Mouse (Mus musculus) erythroid progenitor cell, adult 5-6 weeks (primary cell): ENCODE measurements around the gene Hectd4. TPM values are rescaled to one million over a fixed set of nuclear protein-coding genes. Genes with fewer than 3 reads are reported as not detected.
"Not testable (repeated sequence)": the region's sequence is repeated elsewhere in the genome, so short reads cannot be mapped to it uniquely, and the experiment has no call there.

Experiments used
- ATAC-seq: replicated peaks from 2 replicates; pipeline ENCODE4 v1.8.0; 2016; ENCODE audit warnings: moderate number of reproducible peaks, mild to moderate bottlenecking, moderate TSS enrichment, inconsistent platforms; ENCODE audit not compliant: poor library complexity, low FRiP score, severe bottlenecking
- total RNA-seq, 2 experiments: library from RNA; stranded (forward) in 1 of 2; stranded (reverse) in 1 of 2; fragments of 150-400 nt in 1 of 2; fragments of 186-747, 209-891 nt in 1 of 2; gene quantifications; 2 replicates each; pipeline versions ENCODE4 v1.2.3 to v1.2.4; 2015 to 2017; ENCODE audit warnings: low replicate concordance in 2 of 2

The Hectd4 gene
- total RNA-seq, 2 experiments from 2014 or later: 214 to 286 TPM

DNA sequence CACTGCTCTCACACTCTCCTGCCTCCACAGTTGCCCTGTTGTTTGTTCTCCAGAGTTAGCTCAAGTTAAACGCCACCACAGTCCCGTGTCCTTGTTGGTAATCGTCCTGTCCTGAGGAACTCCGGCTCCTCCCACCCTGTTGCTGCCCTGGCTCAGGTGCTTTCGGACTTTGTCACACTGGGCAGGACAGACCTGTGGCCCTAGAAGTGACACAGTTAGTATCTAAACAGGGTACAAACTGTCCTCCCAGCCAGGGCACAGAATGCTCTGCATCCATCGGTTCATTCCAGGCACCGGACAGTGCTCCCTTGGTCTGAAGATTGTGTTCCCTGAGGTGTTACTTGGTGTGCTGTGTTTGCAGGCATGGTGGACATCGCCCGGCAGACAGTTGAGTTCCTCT, 114.0 kb downstream of the Hectd4 start:
- ATAC-seq: no peak

DNA sequence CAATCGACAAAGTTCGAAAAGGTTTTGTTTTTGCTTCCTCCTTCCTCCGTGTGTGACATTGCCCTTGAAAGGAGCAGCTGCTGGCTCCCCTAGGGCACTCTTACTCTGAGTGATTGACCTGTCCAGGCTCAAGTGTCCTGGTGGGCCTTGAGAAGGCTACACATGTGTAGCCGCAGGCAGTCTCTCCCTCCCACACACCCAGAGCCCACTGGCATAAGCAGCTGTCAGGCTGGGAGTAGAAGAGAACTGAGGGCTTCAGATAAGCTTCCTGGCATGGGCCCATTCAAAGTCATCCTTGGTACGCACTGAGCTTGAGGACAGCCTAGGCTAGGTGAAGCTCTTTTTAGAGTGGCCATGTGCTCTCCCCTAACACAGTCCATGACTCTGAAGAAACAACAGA, 114.4 kb downstream of the Hectd4 start:
- no peak for ATAC-seq

DNA sequence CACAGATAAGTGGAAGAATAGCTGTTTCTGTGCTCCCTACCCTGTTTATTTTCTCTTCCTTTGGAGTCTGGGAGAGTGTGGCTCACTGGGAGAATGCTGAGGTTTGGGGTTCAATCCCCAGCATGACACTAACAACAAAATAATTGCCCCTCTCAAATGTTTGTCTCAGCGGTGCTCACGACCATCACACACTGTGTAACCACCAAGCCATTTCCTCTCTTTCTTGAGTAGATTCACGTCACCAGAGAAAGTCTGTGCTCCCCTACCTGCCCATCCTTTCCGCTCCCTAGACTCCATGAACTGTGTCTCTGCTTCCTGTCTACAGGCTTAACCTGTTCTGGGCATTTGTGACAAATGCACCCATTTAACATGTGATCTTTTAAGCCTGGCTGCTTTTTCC, 115.4 kb downstream of the Hectd4 start:
- ATAC-seq: no peak

DNA sequence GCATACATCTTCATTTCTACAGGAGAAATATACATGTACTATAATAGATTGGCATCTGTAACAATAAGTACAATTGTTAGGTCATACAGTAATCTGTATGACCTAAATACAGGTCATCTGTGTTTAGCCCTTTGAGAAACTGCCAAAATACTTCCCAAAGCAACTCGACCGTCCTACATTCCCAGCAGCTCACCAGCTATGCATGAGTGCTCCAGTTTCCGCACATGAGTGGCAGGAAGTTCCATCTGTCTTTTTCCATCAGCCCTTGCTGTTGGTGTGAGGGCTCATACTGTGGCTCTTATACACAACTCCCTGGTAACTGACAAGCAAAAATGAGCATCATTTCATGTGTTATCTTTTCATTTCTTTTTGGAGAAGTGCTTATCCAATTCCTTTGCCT, 116.0 kb downstream of the Hectd4 start:
- ATAC-seq: no peak

DNA sequence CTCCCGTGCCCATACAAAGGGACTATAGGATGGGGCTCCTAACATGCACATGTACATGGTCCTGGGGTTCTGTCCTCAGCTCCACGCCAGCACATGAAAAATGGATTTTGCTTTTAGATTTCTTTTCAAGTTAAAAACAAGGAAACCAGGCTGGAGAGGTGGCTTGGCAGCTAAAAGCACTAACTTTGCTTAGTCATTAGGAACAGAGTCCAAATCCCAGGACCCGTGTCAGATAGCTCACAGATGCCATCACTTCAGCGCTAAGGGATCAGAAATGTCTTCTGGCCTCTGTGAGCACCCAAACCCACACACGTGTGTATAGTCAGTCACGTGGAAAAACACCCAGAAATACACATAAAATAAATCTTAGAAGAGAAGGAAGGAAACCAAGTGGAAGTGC, 116.8 kb downstream of the Hectd4 start:
- ATAC-seq: no peak

DNA sequence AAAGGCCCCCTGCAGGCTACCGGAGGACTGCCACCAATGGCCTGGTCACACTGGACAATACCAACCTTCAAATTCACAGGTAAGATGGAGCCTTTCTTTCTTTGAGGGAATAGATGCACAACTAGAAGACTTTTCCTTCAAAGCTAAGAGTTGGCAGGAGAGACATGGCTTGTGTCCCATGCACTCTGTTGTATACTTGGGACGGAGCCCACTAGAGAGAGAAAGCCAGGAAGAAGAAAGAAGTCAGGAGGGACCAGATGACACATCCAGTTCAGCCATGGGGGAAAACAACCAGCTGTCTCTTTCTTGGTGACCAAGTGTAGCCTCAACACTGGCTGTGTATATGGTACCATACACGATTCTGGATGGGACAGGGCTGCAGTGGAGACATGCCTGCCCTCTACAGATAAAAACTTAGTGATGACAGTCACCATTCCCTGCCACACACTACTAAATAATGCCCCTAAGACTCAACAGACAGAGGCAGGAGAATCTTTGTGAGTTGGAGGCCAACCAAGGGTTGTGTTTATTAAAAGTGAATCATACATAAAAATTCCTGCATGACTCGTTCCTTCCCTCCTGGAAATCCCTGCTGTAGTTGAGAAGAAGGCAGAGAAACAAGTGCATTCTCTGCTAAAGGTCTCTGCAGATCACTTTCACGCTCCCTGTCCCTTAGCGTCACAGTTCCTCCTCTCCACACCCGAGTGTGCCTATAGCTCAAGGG, 119.7 kb downstream of the Hectd4 start:
- no peak for ATAC-seq

DNA sequence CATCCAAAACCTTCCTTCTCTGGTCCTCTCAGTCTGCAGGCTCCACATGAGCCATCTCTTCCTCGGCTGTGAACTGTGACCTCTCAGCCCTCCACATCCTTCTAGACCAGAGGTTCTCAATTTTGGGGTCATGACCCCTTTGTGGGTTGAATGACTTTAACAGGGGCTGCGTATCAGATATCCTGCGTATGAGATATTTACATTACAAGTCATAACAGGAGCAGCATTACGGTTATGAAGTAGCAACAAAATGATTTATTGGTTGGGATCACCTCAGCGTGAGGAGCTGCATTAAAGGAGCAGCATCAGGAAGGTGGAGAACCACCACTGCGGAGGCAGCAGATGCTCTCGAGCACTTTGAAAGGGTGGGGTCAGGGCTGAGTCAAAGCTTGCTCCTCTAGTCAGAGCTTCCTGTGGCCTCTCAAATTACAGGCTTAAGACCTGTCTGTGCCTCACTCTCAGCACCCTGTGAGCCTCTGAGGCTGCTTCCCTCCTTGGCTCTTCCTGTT, 121.0 kb downstream of the Hectd4 start:
- ATAC-seq: no peak

DNA sequence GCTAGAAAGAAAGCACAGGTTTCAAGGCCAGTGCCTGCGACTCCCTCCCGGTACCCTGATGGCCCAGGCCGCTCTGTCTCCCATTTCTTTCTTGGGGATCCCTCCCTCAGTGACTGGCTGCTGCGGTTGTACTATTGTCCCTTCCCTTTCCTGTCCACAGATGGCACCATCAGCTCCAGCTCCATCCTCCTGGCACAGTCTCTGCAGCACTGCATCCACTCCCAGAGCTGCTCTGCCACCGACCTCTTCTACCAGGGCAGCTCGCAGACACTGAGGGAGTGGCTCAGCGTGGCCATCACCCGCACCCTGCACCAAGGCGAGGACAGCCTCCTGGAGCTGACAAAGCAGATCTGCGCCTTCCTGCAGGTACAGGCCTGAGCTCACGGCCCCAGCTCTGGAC, 122.5 kb downstream of the Hectd4 start:
- no peak for ATAC-seq

DNA sequence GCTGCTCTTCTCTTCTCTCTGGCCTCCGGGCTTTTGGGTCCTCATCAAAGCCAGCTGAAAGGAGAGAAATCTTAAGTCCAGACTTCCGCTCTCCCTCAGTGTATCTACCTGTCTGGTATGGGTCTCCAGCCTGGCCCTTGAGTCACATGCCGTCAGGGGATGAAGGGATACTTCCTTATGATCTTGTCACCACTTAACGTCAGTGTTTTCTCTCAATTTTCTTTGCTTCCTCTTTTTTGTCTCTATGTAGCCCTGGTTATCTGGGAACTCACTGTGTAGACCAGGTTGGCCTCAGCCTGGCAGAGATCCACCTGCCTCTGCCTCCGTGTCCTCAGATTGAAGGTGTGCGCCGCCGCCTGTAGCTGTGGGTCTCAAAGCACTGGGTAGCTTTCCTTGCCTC, 124.0 kb downstream of the Hectd4 start:
- ATAC-seq: no peak

DNA sequence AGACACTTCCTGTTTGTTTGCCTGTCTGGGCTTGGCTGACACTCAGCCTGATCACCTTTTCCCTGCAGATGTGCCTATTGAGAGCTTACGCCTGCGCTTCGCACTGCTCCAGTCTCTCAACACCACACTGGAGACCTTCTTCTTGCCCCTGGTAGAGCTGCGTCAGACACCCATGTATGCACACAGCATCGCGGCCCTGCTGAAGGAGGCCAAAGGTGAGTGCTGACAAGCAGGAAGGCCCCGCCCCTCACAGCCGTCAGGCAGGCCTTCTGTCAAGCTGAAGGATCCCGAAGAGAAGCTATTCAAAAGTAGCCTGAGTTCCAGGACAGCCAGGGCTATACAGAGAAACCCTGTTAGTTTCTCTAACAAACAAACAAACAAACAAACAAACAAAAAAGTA, 139.2 kb downstream of the Hectd4 start:
- ATAC-seq: no peak

DNA sequence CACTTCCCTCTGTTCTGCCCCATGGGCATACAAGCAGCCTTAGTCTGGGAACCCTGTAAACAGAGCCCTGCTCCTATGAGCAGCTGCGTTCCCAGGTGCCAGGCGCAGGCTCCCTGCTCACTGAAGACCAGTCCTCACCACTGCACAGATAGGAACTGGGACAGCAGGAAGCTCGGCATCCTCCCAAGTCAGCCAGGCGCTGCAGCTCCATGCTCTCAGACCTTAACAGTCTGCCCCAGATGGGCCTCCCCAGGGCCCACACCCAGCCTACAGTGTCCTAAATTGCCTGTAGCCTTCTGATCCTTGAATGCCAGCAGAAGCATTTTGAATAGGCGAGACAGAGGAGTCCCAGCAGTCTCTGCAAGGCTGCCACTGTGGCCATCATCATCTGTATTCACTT, 141.7 kb downstream of the Hectd4 start:
- no peak for ATAC-seq

DNA sequence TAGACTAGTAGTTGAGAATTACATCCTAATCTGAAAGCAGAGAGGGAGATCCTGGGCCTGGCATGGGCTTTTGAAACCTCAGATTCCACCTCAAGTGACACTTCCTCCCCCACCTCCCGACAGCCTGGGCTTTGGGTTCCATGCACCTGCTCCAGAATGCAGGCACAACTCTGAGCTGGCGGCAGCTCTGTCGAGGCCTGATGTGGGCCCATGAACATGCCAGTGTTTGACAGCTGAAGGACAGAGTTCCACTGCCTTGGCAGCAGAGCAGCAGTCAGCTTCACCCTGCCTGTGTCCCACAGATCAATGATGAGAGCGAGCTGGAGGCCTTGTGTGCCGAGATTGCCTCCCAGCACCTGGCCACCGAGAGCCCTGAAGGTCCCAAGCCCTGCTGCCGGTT, 143.4 kb downstream of the Hectd4 start:
- ATAC-seq: no peak

DNA sequence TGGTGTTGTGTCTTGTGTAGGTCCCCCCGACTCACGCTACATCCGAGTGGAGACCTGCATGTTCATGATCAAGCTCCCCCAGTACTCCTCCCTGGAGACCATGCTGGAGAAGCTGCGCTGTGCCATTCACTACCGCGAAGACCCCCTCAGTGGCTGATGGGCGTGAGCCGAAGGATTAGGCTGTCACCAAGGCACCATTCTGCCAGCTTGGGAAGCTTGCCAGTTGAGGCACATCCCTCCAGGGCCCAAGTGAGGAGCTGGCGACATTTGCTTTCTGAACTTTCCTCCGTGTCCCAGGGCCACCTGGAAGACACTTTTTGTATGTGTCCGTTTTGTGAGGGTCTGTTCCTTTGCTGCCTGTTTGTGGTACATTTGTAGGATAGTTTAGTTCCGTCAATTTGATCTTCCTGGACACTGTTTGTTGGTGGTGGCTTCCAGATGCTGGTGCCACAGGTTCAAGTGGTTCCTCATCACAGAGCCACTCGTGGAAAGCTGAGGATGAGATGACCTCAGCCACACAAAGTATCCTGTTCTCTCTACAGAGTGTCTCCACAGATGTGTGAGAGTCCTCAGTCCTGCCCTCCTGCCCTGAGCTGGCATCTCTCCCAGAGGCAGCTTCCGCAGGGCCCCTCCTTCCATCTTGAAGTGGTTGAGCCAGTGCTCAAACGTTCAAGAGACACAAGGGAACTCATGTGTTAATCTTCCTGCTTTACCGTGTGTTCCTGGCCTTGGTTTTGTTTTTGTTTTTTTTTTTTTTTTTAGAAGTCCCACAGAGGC, 146.6 kb downstream of the Hectd4 start:
- no peak for ATAC-seq

DNA sequence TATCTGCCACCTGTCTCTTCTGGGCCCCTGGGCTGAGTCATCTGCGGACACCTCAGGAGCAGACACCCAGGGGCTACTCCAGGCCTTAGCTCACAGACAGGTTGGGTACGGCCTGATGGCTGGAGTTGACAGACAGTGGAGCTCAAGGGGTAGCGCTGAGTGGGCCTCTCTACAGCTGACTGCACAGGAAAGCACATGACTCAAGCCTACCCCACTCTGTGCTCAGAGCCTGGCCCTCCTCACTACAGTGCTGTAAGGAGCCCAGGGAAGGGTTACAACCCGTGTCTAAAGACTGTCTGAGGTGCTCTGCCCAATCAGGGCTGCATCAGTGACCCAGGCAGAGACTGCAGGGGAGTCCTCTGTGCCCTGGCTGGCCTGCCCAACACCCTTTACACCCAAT, 147.2 kb downstream of the Hectd4 start:
- ATAC-seq: no peak

DNA sequence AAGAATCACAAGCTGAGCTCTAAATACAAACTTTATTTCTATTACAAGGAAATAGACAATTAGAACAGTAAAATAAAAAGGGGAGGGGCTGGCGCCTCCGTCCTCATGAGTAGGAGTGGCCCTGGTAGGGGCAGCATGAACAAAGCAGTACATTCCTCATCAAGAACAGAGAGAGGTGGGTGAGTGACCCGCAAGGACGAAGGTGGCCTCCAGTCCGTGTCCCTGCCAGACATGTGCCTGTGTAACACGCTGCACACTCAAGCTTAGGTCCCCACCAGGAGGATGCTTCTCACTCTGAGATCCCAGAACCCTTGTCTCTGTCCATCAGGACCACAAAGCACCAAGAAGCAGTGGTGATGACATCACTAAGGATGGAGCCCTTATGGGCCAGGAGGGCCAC, 151.7 kb downstream of the Hectd4 start:
- no peak for ATAC-seq

DNA sequence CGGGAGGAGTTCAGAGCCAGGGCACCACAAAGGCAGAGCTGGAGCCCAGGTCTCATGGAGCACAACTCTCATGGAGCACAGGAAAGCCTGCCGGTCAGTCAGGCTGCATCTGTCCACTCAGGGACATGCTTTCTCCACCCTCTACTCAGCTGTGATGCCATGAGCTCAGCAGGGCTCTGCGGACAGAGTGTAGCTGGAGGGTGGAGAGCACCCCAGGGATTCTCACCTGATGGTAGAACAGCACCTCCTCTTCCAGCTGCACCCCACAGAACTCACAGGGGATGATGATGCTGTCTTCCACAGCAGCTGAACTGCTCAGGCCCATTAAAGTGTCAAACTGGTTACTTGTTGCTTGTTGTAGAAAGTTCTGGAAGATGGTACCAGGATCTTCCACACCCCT, 154.8 kb downstream of the Hectd4 start:
- ATAC-seq: no peak

DNA sequence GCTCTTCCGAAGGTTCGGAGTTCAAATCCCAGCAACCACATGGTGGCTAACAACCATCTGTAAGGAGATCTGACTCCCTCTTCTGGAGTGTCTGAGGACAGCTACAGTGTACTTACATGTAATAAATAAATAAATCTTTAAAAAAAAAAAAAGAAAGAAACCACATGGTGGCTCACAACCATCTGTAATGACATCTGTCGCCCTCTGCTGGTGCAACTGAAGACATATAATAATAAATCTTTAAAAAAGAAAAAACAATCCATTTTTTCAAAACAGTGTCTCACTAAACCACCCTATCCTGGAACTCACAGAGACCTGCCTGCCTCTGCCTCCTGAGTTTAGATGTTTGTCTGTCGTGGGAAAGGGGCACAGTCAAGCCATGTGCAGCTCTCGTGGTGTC, 157.0 kb downstream of the Hectd4 start:
- ATAC-seq: not testable (repeated sequence)

DNA sequence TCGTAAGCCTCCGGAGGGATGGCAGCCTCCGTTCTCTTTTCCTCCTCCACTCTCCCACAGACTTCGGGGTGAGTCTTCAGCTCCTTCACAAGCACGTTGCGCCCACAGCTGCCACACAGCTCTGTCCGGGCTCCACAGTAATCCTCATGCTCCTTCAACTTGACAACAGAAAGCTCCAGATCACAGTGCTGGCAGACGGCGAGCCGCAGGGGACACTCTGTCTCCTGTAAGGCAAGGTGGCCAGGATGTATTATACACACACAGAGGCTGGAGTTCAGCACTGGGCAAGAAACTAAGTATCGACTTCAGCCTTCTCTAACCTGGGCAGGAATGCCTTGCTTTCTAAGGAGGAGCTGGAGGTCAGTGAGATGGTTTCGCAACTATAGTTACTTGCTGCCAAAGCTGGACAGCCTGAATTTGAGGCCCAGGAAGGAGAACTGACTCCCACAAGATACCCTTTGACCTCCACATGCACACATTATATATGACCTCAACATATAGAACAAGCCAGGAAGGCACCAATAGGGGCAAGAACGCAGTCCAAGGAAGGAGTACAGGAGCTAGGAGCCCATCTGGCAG, 158.7 kb downstream of the Hectd4 start:
- no peak for ATAC-seq

DNA sequence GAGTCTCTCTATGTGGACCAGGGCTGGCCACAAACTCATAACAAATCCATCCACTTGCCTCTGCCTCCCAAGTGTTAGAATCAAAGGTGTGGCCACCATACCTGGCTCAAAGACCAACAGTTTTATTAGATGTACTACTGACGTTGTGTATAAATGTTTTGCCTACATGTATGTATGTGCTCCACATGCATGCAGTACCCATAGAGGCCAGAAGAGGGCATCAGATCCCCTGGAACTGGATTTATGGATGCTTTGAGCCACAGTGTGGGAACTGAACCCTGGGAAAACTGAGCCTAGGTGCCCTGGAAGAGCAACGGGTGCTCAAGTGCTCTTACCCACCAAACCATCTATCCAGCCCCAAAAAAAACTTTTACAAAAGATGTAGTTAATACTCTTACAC, 160.7 kb downstream of the Hectd4 start:
- ATAC-seq: no peak

DNA sequence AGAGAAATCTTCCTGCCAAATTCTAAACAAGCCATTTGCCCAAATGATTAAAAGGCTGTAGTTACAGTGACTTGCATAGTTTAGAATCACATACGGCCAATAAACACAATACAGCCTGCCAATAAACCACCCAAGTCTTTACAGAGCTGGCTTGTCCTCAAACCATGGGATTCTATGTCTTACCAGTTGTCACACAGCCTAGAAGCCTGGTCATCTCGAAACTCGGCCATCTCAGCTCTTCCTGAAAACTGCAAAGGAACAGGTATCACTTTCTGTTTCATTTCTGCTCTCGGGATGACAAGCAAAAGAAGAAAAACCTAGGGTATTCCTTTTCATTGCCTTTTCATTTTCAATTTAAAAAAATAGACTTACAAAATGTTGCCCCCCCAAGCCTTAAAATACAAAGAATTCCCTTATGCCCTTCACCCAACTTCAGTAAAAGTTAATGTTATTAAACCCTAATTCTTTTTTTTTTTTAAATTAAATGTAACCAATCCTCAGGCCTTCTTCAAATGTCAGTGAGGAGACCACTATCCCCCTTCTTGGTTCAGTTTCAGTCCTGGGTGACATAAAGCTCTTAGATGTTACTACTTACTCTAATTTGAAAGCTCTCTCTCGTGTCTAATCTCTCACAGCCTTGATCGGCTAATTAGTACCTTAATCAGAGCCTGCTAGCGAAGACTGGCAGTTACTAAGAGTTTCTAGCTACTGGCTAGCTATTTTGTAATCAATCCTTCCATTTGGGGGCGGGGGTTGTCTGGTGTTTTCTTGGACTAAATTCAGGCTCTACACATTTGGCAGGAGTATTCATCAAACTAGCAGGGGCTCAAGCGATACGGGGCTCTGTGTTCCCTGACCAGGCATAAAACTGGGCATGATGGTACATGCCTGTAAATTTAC, 164.1 kb downstream of the Hectd4 start:
- ATAC-seq: no peak
